Mouse (Mus musculus) ES-Bruce4 (cell line): ENCODE measurements around the gene Ndufa12. TPM values are rescaled to one million over a fixed set of nuclear protein-coding genes. Genes with fewer than 3 reads are reported as not detected.

Experiments
- H3K27ac ChIP-seq: 2 replicates; pipeline ENCODE4 v1.5.1; 2012; ENCODE audit warnings: low read length, inconsistent platforms; ENCODE audit not compliant: insufficient read depth
- H3K27me3 ChIP-seq: 2 replicates; pipeline ENCODE4 v1.6.1; 2012; ENCODE audit warnings: mild to moderate bottlenecking, low read length, inconsistent platforms; ENCODE audit not compliant: control insufficient read depth, poor library complexity, insufficient read depth, severe bottlenecking
- H3K36me3 ChIP-seq: 2 replicates; pipeline ENCODE4 v1.6.1; 2012; ENCODE audit warnings: inconsistent platforms, mild to moderate bottlenecking, low read length, moderate library complexity; ENCODE audit not compliant: control insufficient read depth, poor library complexity, insufficient read depth, severe bottlenecking
- H3K4me1 ChIP-seq: one replicate; pipeline ENCODE4 v1.8.1; 2011; ENCODE audit warnings: low read length; ENCODE audit not compliant: control insufficient read depth, insufficient read depth
- H3K4me3 ChIP-seq: 2 replicates; pipeline ENCODE4 v1.5.1; 2011; ENCODE audit warnings: low read depth, mild to moderate bottlenecking, low read length
- H3K9ac ChIP-seq: 2 replicates; pipeline ENCODE4 v1.6.1; 2012; ENCODE audit warnings: low read depth, mild to moderate bottlenecking, inconsistent platforms; ENCODE audit not compliant: poor library complexity, severe bottlenecking
- H3K9me3 ChIP-seq: replicated peaks from 2 replicates; pipeline ENCODE4 v1.6.1; 2012; ENCODE audit warnings: mild to moderate bottlenecking, low read length, inconsistent platforms; ENCODE audit not compliant: control insufficient read depth, poor library complexity, insufficient read depth, severe bottlenecking
- CTCF ChIP-seq: IDR thresholded peaks from one replicate; pipeline ENCODE4 v1.8.1; 2011; ENCODE audit warnings: low read depth, low read length
- EP300 ChIP-seq: IDR thresholded peaks from 2 replicates; pipeline ENCODE4 v1.6.1; 2011; ENCODE audit warnings: low read depth, low read length; ENCODE audit not compliant: insufficient read depth
- POLR2A ChIP-seq: IDR thresholded peaks from one replicate; pipeline ENCODE4 v1.8.1; 2011; ENCODE audit warnings: low read length; ENCODE audit not compliant: insufficient read depth
- polyA plus RNA-seq: library from polyadenylated mRNA; stranded (reverse); fragments of >200 nt; gene quantifications from 2 replicates; pipeline ENCODE4 v1.2.4, GENCODE M21; 2011; ENCODE audit warnings: low read depth; ENCODE audit not compliant: missing spikeins, insufficient read depth, insufficient read length

Gene Ndufa12
- polyA plus RNA-seq, 1 experiment = 320 TPM

- no peaks in the 10 kb centered on the region for H3K9me3 ChIP-seq
- no peak overlapping the region for H3K27ac ChIP-seq
- H3K27me3 ChIP-seq = no peaks in the 10 kb centered on the region
- H3K9ac ChIP-seq = no peak overlapping the region
- TF ChIP-seq POLR2A (no peak), CTCF (no peak), EP300 (no peak)
- peaks cover 6% of the 10 kb centered on the region for H3K36me3 ChIP-seq
- H3K4me3 ChIP-seq = no peak overlapping the region
- no peaks in the 10 kb centered on the region for H3K4me1 ChIP-seq
Measured at GRCm38 (mm10) chr10:94162031-94162430, 36.5 kb upstream of the Ndufa12 start.

- Histone ChIP-seq H3K27ac (no peak overlapping the region), H3K27me3 (no peaks in the 10 kb centered on the region), H3K9me3 (no peaks in the 10 kb centered on the region), H3K4me1 (no peaks in the 10 kb centered on the region), H3K9ac (no peak overlapping the region), H3K36me3 (peaks cover 9% of the 10 kb centered on the region), H3K4me3 (no peak overlapping the region)
- TF ChIP-seq POLR2A = no peak
- no peak for TF ChIP-seq EP300
Measured at GRCm38 (mm10) chr10:94164104-94164845, 34.2 kb upstream of the Ndufa12 start.

GRCm38 (mm10) chr10:94165426-94165825 is 33.1 kb upstream of the Ndufa12 start:
- Histone ChIP-seq H3K36me3 (peaks cover 9% of the 10 kb centered on the region), H3K4me3 (no peak overlapping the region), H3K4me1 (no peaks in the 10 kb centered on the region), H3K9ac (no peak overlapping the region), H3K27me3 (no peaks in the 10 kb centered on the region), H3K27ac (no peak overlapping the region), H3K9me3 (no peaks in the 10 kb centered on the region)
- TF ChIP-seq POLR2A = no peak
- TF ChIP-seq CTCF = no peak
- no peak for TF ChIP-seq EP300

- Histone ChIP-seq H3K36me3 (peaks cover 11% of the 10 kb centered on the region), H3K9me3 (no peaks in the 10 kb centered on the region), H3K27me3 (no peaks in the 10 kb centered on the region), H3K27ac (no peak overlapping the region), H3K9ac (no peak overlapping the region), H3K4me1 (no peaks in the 10 kb centered on the region), H3K4me3 (no peak overlapping the region)
- no peak for TF ChIP-seq EP300
- TF ChIP-seq POLR2A = no peak
- no peak for TF ChIP-seq CTCF
Measured at GRCm38 (mm10) chr10:94167051-94167750, 31.3 kb upstream of the Ndufa12 start.

GRCm38 (mm10) chr10:94171440-94172130 is 26.9 kb upstream of the Ndufa12 start:
- Histone ChIP-seq H3K27ac (no peak overlapping the region), H3K27me3 (no peaks in the 10 kb centered on the region), H3K9me3 (no peaks in the 10 kb centered on the region), H3K9ac (no peak overlapping the region), H3K36me3 (peaks cover 9% of the 10 kb centered on the region), H3K4me3 (no peak overlapping the region), H3K4me1 (peaks cover 1% of the 10 kb centered on the region)
- no peak for TF ChIP-seq CTCF
- no peak for TF ChIP-seq EP300
- TF ChIP-seq POLR2A = no peak
